Mouse (Mus musculus) kidney, postnatal 0 days (tissue): ENCODE measurements around the gene Casp3. TPM values are rescaled to one million over a fixed set of nuclear protein-coding genes. Genes with fewer than 3 reads are reported as not detected.
A peak's percentile ranks its signal among the peaks of the same experiment; 100 is the strongest.

Experiments used
- ATAC-seq: fragments of 200-750 bp; cut with Nextera tagmentation; replicated peaks from 2 replicates; pipeline ENCODE4 v1.8.0; 2017; ENCODE audit warnings: low read depth, moderate number of reproducible peaks, moderate TSS enrichment, moderate library complexity; ENCODE audit not compliant: low FRiP score
- DNase-seq: peaks from one replicate; pipeline ENCODE4 v3.0.0-alpha.2; 2016; ENCODE audit warnings: low spot score
- H3K27ac ChIP-seq: fragments of 300-500 bp; sonication (generic); 2 replicates; pipeline ENCODE4 v1.5.1; 2014; ENCODE audit warnings: mild to moderate bottlenecking
- H3K27me3 ChIP-seq: fragments of 300-500 bp; sonication (generic); 2 replicates; pipeline ENCODE4 v1.6.1; 2014; ENCODE audit warnings: low read length, mixed read lengths; ENCODE audit not compliant: insufficient read depth
- H3K36me3 ChIP-seq: fragments of 300-500 bp; sonication (generic); 2 replicates; pipeline ENCODE4 v1.6.1; 2014; ENCODE audit warnings: low read length, mixed read lengths; ENCODE audit not compliant: insufficient read depth
- H3K4me1 ChIP-seq: fragments of 300-500 bp; sonication (generic); replicated peaks from 2 replicates; pipeline ENCODE4 v1.6.1; 2014; ENCODE audit warnings: antibody characterized with exemption, low read length, mixed read lengths; ENCODE audit not compliant: insufficient read depth
- H3K4me2 ChIP-seq: fragments of 300-500 bp; sonication (generic); 2 replicates; pipeline ENCODE4 v1.6.1; 2014; ENCODE audit warnings: mild to moderate bottlenecking, low read length, moderate library complexity, mixed read lengths
- H3K4me3 ChIP-seq: fragments of 300-500 bp; sonication (generic); replicated peaks from 2 replicates; pipeline ENCODE4 v1.5.1; 2014; ENCODE audit warnings: low read depth, low read length
- H3K9ac ChIP-seq: fragments of 300-500 bp; sonication (generic); 2 replicates; pipeline ENCODE4 v1.6.1; 2014; ENCODE audit warnings: low read depth, low read length
- H3K9me3 ChIP-seq: fragments of 300-500 bp; sonication (generic); replicated peaks from 2 replicates; pipeline ENCODE4 v1.6.1; 2016; ENCODE audit warnings: low read length, inconsistent platforms, mixed read lengths
- CTCF ChIP-seq: IDR thresholded peaks from 2 replicates; pipeline ENCODE4 v1.5.1; 2016; ENCODE audit warnings: antibody characterized with exemption, low read depth, mild to moderate bottlenecking, moderate library complexity
- WGBS: fragments of 180-500 bp; shearing (Covaris S2); extraction: QIAGEN DNeasy Blood & Tissue Kit; methylation state at CpG from one replicate; pipeline ENCODE4 v1.1.7; 2014; 5-methylcytosine and 5-hydroxymethylcytosine counted together
- polyA plus RNA-seq: library from polyadenylated mRNA; unstranded; fragments of >200 nt; fragmentation: Nextera tagmentation; extraction: Ambion mirVana; gene quantifications from 2 replicates; pipeline ENCODE4 v1.2.1, GENCODE M21; 2015

Gene Casp3
- polyA plus RNA-seq, 1 experiment from 2014 or later = 53.5 TPM

GRCm38 (mm10) chr8:46651872-46652271 lies 34.8 kb downstream of the Casp3 start:
- no peak overlapping the region for H3K4me2 ChIP-seq
- no peaks in the 10 kb centered on the region for H3K27me3 ChIP-seq
- no peak overlapping the region for H3K4me3 ChIP-seq

DNA sequence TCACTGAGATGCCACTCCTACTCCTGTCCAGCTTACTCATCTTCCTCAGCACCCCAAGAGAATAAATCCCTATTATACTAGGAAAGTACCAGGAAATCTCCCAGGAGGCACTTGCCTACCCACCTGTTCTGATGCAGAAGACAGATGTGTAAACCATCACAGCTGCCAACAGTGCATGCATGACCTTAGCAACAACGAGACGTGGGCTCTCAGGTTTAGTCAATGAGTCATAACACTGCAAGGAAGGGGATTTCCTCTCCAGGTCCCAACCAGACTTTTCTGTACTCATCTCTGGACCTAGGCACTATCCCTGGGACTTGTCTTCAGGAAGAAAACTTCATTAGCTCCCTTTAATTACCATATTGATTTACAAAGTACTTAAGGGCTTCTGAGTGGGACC lies 38.8 kb downstream of the Casp3 start:
- Histone ChIP-seq H3K27ac (no peak overlapping the region), H3K4me2 (no peak overlapping the region), H3K9me3 (no peaks in the 10 kb centered on the region), H3K4me1 (no peaks in the 10 kb centered on the region), H3K4me3 (no peak overlapping the region), H3K36me3 (no peaks in the 10 kb centered on the region), H3K27me3 (no peaks in the 10 kb centered on the region), H3K9ac (no peak overlapping the region)
- no peak for DNase-seq
- TF ChIP-seq CTCF = no peak
- no peak for ATAC-seq
- WGBS = 56% methylated on average over 2 of the region's 2 CpGs

More at GRCm38 (mm10) chr8:46651872-46652271, 34.8 kb downstream of the Casp3 start:
- no peak overlapping the region for H3K9ac ChIP-seq
- no peak for TF ChIP-seq CTCF
- DNase-seq (peak; percentile 16), ATAC-seq (no peak; the same call in 1 of the 2 replicates)
- no peak overlapping the region for H3K27ac ChIP-seq
- 32% methylated on average over 9 of the region's 9 CpGs for WGBS
- H3K4me1 ChIP-seq = no peaks in the 10 kb centered on the region
- H3K36me3 ChIP-seq = no peaks in the 10 kb centered on the region
- H3K9me3 ChIP-seq = no peaks in the 10 kb centered on the region

DNA sequence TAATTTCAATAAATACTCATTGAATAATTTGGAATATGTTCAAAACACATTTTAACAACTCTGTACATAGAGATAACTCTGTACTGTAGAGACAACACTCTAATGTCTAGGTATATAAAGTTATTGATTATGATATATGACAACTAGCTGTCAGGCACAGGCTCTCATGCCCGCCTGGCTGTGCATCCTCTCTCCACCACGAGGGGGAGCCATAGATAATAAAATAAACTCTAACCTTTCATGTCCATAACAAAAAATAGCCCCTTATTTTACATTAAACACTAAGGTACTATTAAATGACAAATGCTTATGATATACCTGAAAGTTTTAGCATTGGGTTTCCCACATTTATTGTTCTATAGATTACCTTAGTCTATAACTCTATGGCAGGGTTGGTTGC lies 54.4 kb downstream of the Casp3 start:
- DNase-seq = peak; percentile 74
- 0% methylated on average over 2 of the region's 2 CpGs for WGBS
- no peaks in the 10 kb centered on the region for H3K4me1 ChIP-seq
- ATAC-seq = no peak
- no peaks in the 10 kb centered on the region for H3K27me3 ChIP-seq
- H3K9me3 ChIP-seq = no peaks in the 10 kb centered on the region
- peak; percentile 90 for TF ChIP-seq CTCF
- no peaks in the 10 kb centered on the region for H3K36me3 ChIP-seq
- H3K4me2 ChIP-seq = no peak overlapping the region
- no peak overlapping the region for H3K27ac ChIP-seq
- no peak overlapping the region for H3K9ac ChIP-seq
- no peak overlapping the region for H3K4me3 ChIP-seq

DNA sequence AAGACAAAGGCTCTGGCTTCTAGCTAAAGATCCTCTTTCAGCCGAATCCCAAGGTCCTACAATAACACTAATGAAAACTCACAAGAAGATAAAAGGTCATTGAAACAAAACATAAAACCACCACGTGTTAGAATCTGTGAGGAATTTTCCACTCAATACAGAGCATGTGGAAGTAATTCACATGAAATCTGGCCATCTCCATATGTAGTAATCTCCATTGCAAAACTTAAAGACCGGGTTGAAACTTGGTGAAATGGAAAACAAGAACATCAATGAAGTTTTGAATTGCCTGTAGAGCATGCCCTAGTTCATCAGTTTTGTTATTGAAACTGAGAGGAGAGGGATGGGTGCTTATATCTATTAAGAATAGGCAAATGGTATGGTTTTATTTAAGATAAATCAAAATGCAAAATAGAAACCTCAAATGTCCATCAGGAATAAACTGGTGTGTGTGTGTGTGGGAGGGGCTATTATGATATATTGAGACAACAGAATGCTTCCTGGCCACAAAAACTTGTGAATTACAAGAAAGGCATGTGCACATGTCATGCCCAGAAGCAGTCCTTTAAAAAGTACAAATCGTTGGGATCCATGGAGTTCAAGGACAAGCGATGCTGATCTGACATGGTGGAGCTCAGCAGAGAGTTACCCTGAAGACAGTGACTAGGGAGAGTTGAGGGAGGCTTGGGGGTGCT lies 63.7 kb downstream of the Casp3 start:
- DNase-seq (no peak), ATAC-seq (no peak)
- no peak overlapping the region for H3K27ac ChIP-seq
- no peaks in the 10 kb centered on the region for H3K4me1 ChIP-seq
- no peak overlapping the region for H3K4me2 ChIP-seq
- no peaks in the 10 kb centered on the region for H3K9me3 ChIP-seq
- H3K36me3 ChIP-seq = no peaks in the 10 kb centered on the region
- TF ChIP-seq CTCF = no peak
- no peaks in the 10 kb centered on the region for H3K27me3 ChIP-seq
- H3K4me3 ChIP-seq = no peak overlapping the region
- no peak overlapping the region for H3K9ac ChIP-seq
- 58% methylated on average over 5 of the region's 5 CpGs for WGBS

DNA sequence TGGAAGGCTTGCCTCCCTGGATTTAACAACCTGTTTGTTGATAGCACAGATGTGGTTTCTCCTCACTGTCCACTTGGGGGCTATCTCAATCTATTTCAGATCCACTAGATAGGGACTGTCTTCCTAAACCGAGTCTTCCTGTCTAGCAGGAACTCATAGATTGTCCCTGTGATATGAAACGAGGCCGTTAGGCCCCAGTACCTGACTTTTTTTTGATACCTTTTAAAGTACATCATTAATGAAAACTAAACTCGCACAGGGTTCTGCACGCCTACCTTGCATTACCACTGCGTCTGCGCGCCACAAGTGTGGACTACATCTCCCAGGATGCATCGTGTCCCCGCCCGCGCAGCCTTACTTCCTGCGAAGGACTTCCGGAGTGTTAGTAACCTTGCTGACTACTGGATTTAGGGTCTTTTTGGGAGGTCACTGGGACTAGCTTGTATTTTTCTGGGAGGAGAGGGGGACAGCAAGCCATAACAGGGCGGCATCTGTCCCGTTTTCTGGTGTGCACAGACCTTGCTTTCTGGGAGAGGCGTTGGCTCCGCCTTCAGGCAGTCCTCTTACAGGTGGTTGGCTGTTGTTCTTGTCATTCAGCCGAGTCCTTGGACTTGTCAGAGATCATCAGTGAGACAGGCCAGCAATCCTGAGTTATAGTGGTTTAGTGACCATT lies 69.7 kb downstream of the Casp3 start:
- Histone ChIP-seq H3K9ac (peak overlapping the region; percentile 66), H3K36me3 (no peaks in the 10 kb centered on the region), H3K4me3 (peak overlapping the region; percentile 48), H3K9me3 (no peaks in the 10 kb centered on the region), H3K4me1 (0 out of 2 replicates have a peak, but pooled peaks cover 3% of the 10 kb centered on the region), H3K27ac (peak overlapping the region; percentile 90), H3K4me2 (peak overlapping the region; percentile 48), H3K27me3 (no peaks in the 10 kb centered on the region)
- ATAC-seq (peak; percentile 98), DNase-seq (peak; percentile 95)
- TF ChIP-seq CTCF = peak; percentile 67
- WGBS = under 1% methylated on average over 19 of the region's 19 CpGs

Other genes with a start within 250 kb of the Casp3 start
- gene Acsl1, start 146.3 kb upstream of the Casp3 start, polyA plus RNA-seq = 47.0 and 49.7 TPM in 2 replicates
- gene Cenpu, start 65.3 kb upstream of the Casp3 start, polyA plus RNA-seq = 9.7 and 11.9 TPM in 2 replicates
- 9.6 and 10.4 TPM in 2 replicates for gene Primpol, start 79 bp upstream of the Casp3 start, polyA plus RNA-seq
- 28.1 and 30.6 TPM in 2 replicates for gene Irf2, start 122.4 kb downstream of the Casp3 start, polyA plus RNA-seq